Mouse (Mus musculus): Measurements from ENCODE around the gene Shisa8. TPM values are rescaled to one million over a fixed set of nuclear protein-coding genes. Genes with fewer than 3 reads are reported as not detected.

Gene Shisa8
- polyA plus RNA-seq, 1 experiment from 2014 or later = 1.6 TPM

- Histone ChIP-seq H3K36me3 (peaks cover 96% of the 10 kb centered on the region), H3K9ac (no peak overlapping the region), H3K27me3 (no peaks in the 10 kb centered on the region), H3K9me3 (replicated peaks) (no peaks in the 10 kb centered on the region), H3K27ac (0 out of 2 replicates have a peak overlapping the region, but pooled peaks have one; percentile 7), H3K4me2 (replicated peaks) (no peak overlapping the region), H3K4me3 (no peak overlapping the region), H3K4me1 (no peaks in the 10 kb centered on the region)
- ATAC-seq (ENCODE audit: low FRiP score) = no peak
- WGBS = 90% methylated on average over 12 of the region's 12 CpGs
Observed at GRCm38 (mm10) chr15:82196300-82196699, 16.3 kb downstream of the Shisa8 start.

- no peaks in the 10 kb centered on the region for H3K27me3 ChIP-seq
- no peak overlapping the region for H3K9ac ChIP-seq
- no peak overlapping the region for H3K4me2 ChIP-seq (replicated peaks)
- H3K36me3 ChIP-seq = peaks cover 95% of the 10 kb centered on the region
- no peak for ATAC-seq (ENCODE audit: low FRiP score)
- no peaks in the 10 kb centered on the region for H3K4me1 ChIP-seq
- H3K27ac ChIP-seq = no peak overlapping the region
- no peaks in the 10 kb centered on the region for H3K9me3 ChIP-seq (replicated peaks)
- H3K4me3 ChIP-seq = no peak overlapping the region
- 84% methylated on average over 8 of the region's 8 CpGs for WGBS
Observed at GRCm38 (mm10) chr15:82192617-82193016, 20.0 kb downstream of the Shisa8 start.

- Histone ChIP-seq H3K4me2 (replicated peaks) (no peak overlapping the region), H3K4me3 (no peak overlapping the region), H3K4me1 (no peaks in the 10 kb centered on the region), H3K27ac (no peak overlapping the region), H3K9ac (no peak overlapping the region), H3K36me3 (peaks cover 96% of the 10 kb centered on the region), H3K27me3 (no peaks in the 10 kb centered on the region), H3K9me3 (replicated peaks) (no peaks in the 10 kb centered on the region)
- WGBS = 96% methylated on average over 10 of the region's 10 CpGs
- no peak for ATAC-seq (ENCODE audit: low FRiP score)
Observed at GRCm38 (mm10) chr15:82188481-82189240, 24.0 kb downstream of the Shisa8 start.

- Histone ChIP-seq H3K4me2 (replicated peaks) (no peak overlapping the region), H3K9ac (no peak overlapping the region), H3K36me3 (peaks cover 96% of the 10 kb centered on the region), H3K27ac (no peak overlapping the region), H3K27me3 (no peaks in the 10 kb centered on the region), H3K9me3 (replicated peaks) (no peaks in the 10 kb centered on the region), H3K4me3 (no peak overlapping the region), H3K4me1 (no peaks in the 10 kb centered on the region)
- WGBS = 86% methylated on average over 1 of the region's 1 CpGs
- ATAC-seq (ENCODE audit: low FRiP score) = no peak
Observed at GRCm38 (mm10) chr15:82187924-82188323, 24.7 kb downstream of the Shisa8 start.

GRCm38 (mm10) chr15:82187401-82187800 is 25.2 kb downstream of the Shisa8 start:
- no peak overlapping the region for H3K9ac ChIP-seq
- no peak overlapping the region for H3K4me2 ChIP-seq (replicated peaks)
- no peaks in the 10 kb centered on the region for H3K27me3 ChIP-seq
- peaks cover 96% of the 10 kb centered on the region for H3K36me3 ChIP-seq
- WGBS = 87% methylated on average over 4 of the region's 4 CpGs
- no peak overlapping the region for H3K4me3 ChIP-seq
- no peak for ATAC-seq (ENCODE audit: low FRiP score)
- H3K4me1 ChIP-seq = no peaks in the 10 kb centered on the region
- H3K27ac ChIP-seq = no peak overlapping the region
- peaks cover under 1% of the 10 kb centered on the region; the same call in 1 of the 2 replicates for H3K9me3 ChIP-seq (replicated peaks)

GRCm38 (mm10) chr15:82186931-82187330 is 25.7 kb downstream of the Shisa8 start:
- no peak for ATAC-seq (ENCODE audit: low FRiP score)
- Histone ChIP-seq H3K4me1 (no peaks in the 10 kb centered on the region), H3K27me3 (no peaks in the 10 kb centered on the region), H3K4me2 (replicated peaks) (no peak overlapping the region), H3K9me3 (replicated peaks) (peaks cover 5% of the 10 kb centered on the region; the same call in 1 of the 2 replicates), H3K4me3 (no peak overlapping the region), H3K36me3 (peaks cover 96% of the 10 kb centered on the region), H3K9ac (no peak overlapping the region), H3K27ac (no peak overlapping the region)
- 95% methylated on average over 5 of the region's 5 CpGs for WGBS

- no peak for ATAC-seq (ENCODE audit: low FRiP score)
- peaks cover 6% of the 10 kb centered on the region; the same call in 1 of the 2 replicates for H3K9me3 ChIP-seq (replicated peaks)
- no peaks in the 10 kb centered on the region for H3K27me3 ChIP-seq
- no peaks in the 10 kb centered on the region for H3K4me1 ChIP-seq
- H3K9ac ChIP-seq = no peak overlapping the region
- H3K36me3 ChIP-seq = peaks cover 96% of the 10 kb centered on the region
- no peak overlapping the region for H3K27ac ChIP-seq
- no peak overlapping the region for H3K4me3 ChIP-seq
- no peak overlapping the region for H3K4me2 ChIP-seq (replicated peaks)
- 82% methylated on average over 14 of the region's 14 CpGs for WGBS
Observed at GRCm38 (mm10) chr15:82186131-82186530, 26.5 kb downstream of the Shisa8 start.

GRCm38 (mm10) chr15:82185062-82185783 is 27.4 kb downstream of the Shisa8 start:
- peaks cover 99% of the 10 kb centered on the region for H3K36me3 ChIP-seq
- ATAC-seq (ENCODE audit: low FRiP score) = no peak
- H3K4me2 ChIP-seq (replicated peaks) = no peak overlapping the region
- no peak overlapping the region for H3K4me3 ChIP-seq
- peaks cover 6% of the 10 kb centered on the region; the same call in 1 of the 2 replicates for H3K9me3 ChIP-seq (replicated peaks)
- H3K27ac ChIP-seq = no peak overlapping the region
- WGBS = 91% methylated on average over 14 of the region's 14 CpGs
- no peaks in the 10 kb centered on the region for H3K27me3 ChIP-seq
- H3K9ac ChIP-seq = no peak overlapping the region
- no peaks in the 10 kb centered on the region for H3K4me1 ChIP-seq

- Histone ChIP-seq H3K4me1 (no peaks in the 10 kb centered on the region), H3K9me3 (replicated peaks) (peaks cover 6% of the 10 kb centered on the region; the same call in 1 of the 2 replicates), H3K4me3 (no peak overlapping the region), H3K27me3 (no peaks in the 10 kb centered on the region), H3K4me2 (replicated peaks) (no peak overlapping the region), H3K9ac (no peak overlapping the region), H3K27ac (no peak overlapping the region), H3K36me3 (peaks cover 99% of the 10 kb centered on the region)
- WGBS = 94% methylated on average over 10 of the region's 10 CpGs
- no peak for ATAC-seq (ENCODE audit: low FRiP score)
Observed at GRCm38 (mm10) chr15:82184656-82185055, 28.0 kb downstream of the Shisa8 start.

GRCm38 (mm10) chr15:82184183-82184582 is 28.4 kb downstream of the Shisa8 start:
- no peak overlapping the region for H3K9ac ChIP-seq
- H3K27ac ChIP-seq = no peak overlapping the region
- peaks cover 99% of the 10 kb centered on the region for H3K36me3 ChIP-seq
- H3K4me2 ChIP-seq (replicated peaks) = no peak overlapping the region
- WGBS = 78% methylated on average over 7 of the region's 7 CpGs
- H3K4me1 ChIP-seq = no peaks in the 10 kb centered on the region
- H3K27me3 ChIP-seq = no peaks in the 10 kb centered on the region
- H3K4me3 ChIP-seq = no peak overlapping the region
- H3K9me3 ChIP-seq (replicated peaks) = peaks cover 6% of the 10 kb centered on the region; the same call in 1 of the 2 replicates
- ATAC-seq (ENCODE audit: low FRiP score) = no peak

GRCm38 (mm10) chr15:82183596-82183995 is 29.0 kb downstream of the Shisa8 start:
- ATAC-seq (ENCODE audit: low FRiP score) = no peak
- peaks cover 100% of the 10 kb centered on the region for H3K36me3 ChIP-seq
- 75% methylated on average over 10 of the region's 10 CpGs for WGBS
- H3K9ac ChIP-seq = no peak overlapping the region
- H3K27ac ChIP-seq = no peak overlapping the region
- H3K4me3 ChIP-seq = no peak overlapping the region
- no peaks in the 10 kb centered on the region for H3K4me1 ChIP-seq
- H3K27me3 ChIP-seq = no peaks in the 10 kb centered on the region
- no peak overlapping the region for H3K4me2 ChIP-seq (replicated peaks)
- peaks cover 6% of the 10 kb centered on the region; the same call in 1 of the 2 replicates for H3K9me3 ChIP-seq (replicated peaks)

GRCm38 (mm10) chr15:82182311-82182710 is 30.3 kb downstream of the Shisa8 start:
- H3K27ac ChIP-seq = no peak overlapping the region
- WGBS = 95% methylated on average over 4 of the region's 4 CpGs
- H3K4me1 ChIP-seq = no peaks in the 10 kb centered on the region
- no peaks in the 10 kb centered on the region for H3K27me3 ChIP-seq
- H3K9ac ChIP-seq = no peak overlapping the region
- H3K4me2 ChIP-seq (replicated peaks) = no peak overlapping the region
- H3K9me3 ChIP-seq (replicated peaks) = peaks cover 6% of the 10 kb centered on the region; the same call in 1 of the 2 replicates
- H3K4me3 ChIP-seq = no peak overlapping the region
- no peak for ATAC-seq (ENCODE audit: low FRiP score)
- H3K36me3 ChIP-seq = peaks cover 100% of the 10 kb centered on the region
